Mouse (Mus musculus) CD4-positive, CD25-positive, alpha-beta regulatory T cell, adult 2 months (primary cell): ENCODE results near the gene Vps36.
A peak's percentile ranks its signal among the peaks of the same experiment; 100 is the strongest.

Experiments used
- DNase-seq: peaks from one replicate; pipeline ENCODE4 v3.0.0-alpha.2; 2012; ENCODE audit warnings: low read depth, low spot score

The Vps36 gene

GRCm38 (mm10) chr8:22209012-22209411 is 16.4 kb downstream of the Vps36 start:
- no peak for DNase-seq

- no peak for DNase-seq
Measured at GRCm38 (mm10) chr8:22214826-22215225, 22.2 kb downstream of the Vps36 start.

DNA sequence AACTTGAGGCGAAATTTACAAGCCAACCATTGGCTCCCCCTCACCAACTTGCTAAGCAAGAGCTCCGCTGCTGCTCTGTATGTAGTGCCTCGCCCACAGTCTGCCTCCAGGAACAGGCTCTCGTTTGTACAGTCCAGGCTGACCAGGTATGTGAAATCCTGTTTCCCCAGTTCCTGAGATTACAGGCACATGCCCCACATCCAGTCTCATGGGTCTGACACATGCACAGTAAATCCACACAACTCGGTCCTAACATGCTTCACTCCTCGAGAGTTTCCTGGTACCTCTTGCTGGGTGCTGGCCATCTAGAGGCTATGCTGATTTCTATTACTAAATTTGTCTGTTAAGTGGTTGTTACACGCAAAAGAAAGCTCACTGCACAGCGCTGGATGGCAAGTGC is 33.8 kb downstream of the Vps36 start:
- DNase-seq, result no peak

- DNase-seq, result peak; percentile 37
Measured at GRCm38 (mm10) chr8:22227061-22227877, 34.7 kb downstream of the Vps36 start, which contains the start of gene Thsd1. Gene Thsd1, plus strand, starts transcription at chr8:22227313.

DNA sequence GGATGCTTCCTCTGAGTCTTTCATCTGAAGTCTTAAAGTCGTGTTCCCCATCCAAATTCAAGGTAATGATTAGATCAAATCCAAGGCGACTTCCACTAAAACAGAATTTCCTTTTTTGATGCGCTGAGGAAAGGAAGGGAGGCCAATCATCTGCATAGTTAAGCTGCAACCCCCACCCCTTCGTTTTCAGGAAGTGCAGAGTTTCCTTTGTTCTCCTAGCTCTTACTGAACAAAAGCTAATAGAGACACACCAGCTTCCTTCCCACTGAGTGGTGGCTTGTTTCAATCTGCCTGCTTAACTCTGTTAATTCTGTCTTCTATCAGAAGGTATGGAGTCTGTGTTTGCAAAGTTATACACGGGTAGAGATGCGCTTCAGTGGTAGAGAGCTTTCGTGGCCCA is 36.0 kb downstream of the Vps36 start:
- DNase-seq, result peak; percentile 20

DNA sequence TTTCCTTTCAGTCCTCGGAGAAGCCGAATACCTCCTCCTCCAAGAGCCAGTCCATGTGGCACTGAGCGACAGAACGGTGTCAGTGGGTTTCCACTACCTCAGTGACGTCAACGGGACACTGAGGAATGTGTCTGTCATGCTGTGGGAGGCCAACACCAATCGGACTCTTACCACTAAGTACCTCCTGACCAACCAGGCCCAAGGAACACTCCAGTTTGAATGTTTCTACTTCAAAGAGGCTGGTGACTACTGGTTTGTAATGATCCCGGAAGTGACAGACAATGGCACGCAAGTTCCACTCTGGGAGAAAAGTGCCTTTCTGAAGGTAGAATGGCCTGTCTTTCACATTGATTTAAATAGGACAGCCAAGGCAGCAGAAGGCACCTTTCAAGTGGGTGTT is 50.4 kb downstream of the Vps36 start:
- no peak for DNase-seq

DNA sequence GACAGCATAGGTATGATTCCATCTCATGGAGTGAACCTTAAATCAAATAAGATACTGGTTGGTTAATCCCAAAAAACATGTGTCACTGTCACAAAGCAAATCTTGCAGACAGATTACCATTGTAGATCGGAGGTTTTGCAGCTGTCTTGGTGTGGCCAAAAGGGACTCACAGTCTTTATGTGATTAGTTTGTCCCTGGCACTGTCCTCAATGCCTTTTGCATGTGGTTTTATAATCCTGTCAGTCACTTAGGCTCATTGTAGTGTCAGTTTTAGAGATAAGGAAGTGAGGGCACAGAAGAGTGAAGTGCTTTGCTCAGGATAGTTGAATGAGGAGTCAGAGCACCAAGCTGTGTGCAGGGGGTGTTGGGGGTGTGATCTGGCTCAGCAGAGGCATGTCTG is 53.1 kb downstream of the Vps36 start:
- DNase-seq, result no peak

DNA sequence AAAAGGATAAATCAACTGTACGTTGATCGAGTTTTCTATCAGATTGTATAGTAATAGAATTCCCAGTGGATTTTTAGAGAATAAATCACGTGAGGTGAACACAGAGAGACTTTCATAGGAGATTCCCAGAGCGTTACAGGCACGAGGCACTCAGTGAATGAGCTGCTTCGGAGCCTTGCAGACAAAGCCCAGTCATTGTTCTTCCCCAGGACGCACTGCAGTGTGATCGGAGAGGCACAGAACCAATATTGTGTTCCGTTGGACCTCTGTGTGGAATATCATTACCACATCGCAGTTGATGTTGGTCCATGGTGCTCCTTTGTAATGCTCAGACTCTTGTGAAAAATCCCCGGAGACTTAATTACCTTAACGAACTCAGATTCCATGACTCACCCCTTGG is 55.3 kb downstream of the Vps36 start:
- DNase-seq, result no peak

GRCm38 (mm10) chr8:22249080-22249479 is 56.5 kb downstream of the Vps36 start:
- DNase-seq, result no peak

DNA sequence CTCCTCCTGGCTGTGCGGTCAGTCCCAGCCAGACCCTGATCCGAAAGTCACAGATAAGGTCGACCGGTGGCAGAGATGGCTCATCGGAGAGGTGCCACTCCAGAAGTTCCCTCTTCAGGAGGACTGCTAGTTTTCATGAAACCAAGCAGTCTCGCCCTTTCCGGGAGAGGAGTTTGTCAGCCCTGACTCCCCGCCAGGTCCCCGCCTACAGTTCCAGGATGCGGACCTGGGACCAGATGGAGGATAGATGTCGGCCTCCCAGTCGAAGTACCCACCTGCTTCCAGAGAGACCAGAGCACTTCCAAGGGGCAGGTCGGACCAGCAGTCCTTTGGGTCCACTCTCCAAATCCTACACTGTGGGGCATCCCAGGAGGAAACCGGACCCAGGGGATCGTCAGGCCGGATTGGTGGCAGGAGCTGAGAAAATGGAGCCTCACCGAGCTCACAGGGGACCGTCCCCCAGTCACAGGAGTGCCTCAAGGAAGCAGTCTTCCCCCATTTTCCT is 66.4 kb downstream of the Vps36 start:
- DNase-seq, result no peak

GRCm38 (mm10) chr8:22259531-22259930 is 66.9 kb downstream of the Vps36 start:
- no peak for DNase-seq

- DNase-seq, result no peak
Measured at GRCm38 (mm10) chr8:22260091-22260722, 67.6 kb downstream of the Vps36 start.

DNA sequence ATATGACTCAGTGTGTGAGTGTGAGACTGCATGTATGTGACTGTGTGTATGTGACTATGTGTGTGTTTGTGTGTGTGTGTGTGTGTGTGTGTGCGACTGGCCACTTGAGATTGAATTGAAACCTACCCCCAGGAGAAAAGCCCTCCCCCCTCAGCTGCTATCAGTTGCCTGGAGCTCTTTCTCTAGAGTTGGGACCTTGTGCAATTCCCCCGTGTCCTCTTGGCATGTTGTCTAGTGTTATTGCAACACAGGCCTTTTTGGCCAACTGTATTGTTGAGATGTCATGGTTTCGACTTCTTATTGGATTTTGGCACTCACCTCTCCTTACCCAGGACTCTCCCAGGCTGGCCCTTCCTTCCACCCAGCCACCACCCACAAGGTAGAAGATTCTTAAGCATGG is 69.7 kb downstream of the Vps36 start:
- no peak for DNase-seq

DNA sequence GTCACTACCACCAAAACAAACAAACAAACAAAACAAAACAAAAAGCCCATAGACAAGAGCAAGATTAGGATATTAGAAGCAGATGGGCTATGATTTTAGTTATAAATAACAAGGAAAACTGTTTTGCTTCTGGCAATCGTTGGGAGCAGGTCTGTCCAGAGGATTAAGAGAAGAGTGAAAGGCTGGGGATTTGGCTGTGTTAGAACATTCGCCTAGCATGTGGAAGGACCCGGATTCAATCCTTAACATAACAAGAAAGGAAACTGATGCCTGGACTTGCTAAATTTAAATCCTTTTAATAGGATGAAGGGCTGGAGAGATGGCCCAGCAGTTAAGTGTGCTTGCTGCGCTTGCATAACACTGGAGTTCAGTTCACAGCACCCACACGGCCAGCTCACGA is 71.7 kb downstream of the Vps36 start:
- no peak for DNase-seq

- DNase-seq, result no peak
Measured at GRCm38 (mm10) chr8:22264787-22265186, 72.2 kb downstream of the Vps36 start.

DNA sequence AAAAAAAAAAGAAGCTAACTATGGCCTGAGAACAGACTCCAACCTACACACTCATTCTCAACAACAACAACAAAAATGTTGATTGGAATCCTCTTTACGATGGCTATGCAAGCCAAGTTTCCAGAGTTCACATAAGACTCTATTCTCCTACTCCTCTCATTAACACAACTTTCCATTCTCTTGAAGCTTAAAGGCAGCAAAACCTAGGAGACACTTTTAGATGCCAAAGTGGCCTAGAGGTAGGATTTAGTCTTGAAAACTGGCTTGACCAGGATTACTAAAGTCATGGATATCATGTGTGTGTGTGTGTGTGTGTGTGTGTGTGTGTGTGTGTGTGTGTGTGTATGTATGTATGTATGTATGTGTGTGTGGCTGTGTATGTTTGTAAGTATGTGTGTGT is 72.6 kb downstream of the Vps36 start:
- DNase-seq, result no peak

GRCm38 (mm10) chr8:22266809-22267208 is 74.2 kb downstream of the Vps36 start:
- no peak for DNase-seq
